Comparison of ENCODE assay signal across 24 mouse cellular contexts in genomic region chr13:92772500-92772899, GRCm38 (mm10). TPM values are rescaled to one million over a fixed set of nuclear protein-coding genes. Genes with fewer than 3 reads are reported as not detected.
DNase-seq lines count a peak whose midpoint lies in the region; ATAC-seq and TF ChIP-seq lines count a peak whose summit lies in the region.
"Had no signal": no experiment of that assay in that cellular context is flagged by ENCODE, and none has a peak within 500 bp of the region (broad histone marks: within the 10 kb centered on the region; RNA-seq: fewer than 3 reads in every experiment).

No protein-coding gene starts in this region.

- no peaks in the 10 kb centered on the region for H3K4me1 ChIP-seq in neural tube, embryonic 11.5 days (ENCODE audit: control insufficient read depth, insufficient read depth, low read length)
- no peaks in the 10 kb centered on the region for H3K4me1 ChIP-seq in neural tube, embryonic 14.5 days (ENCODE audit: control insufficient read depth, insufficient read depth, low read length)
- H3K4me1 ChIP-seq: embryonic facial prominence, embryonic 10.5 days; embryonic facial prominence, embryonic 12.5 days; forebrain, embryonic 13.5 days; forebrain, embryonic 15.5 days had no signal

- no peak for TF ChIP-seq CTCF in brain, embryonic 14.5 days (IDR thresholded peaks at IDR 0.05; ENCODE audit: borderline replicate concordance, extremely low read depth, insufficient read depth, insufficient read length)

- H3K9me3 ChIP-seq in neural tube, embryonic 11.5 days (ENCODE audit: control insufficient read depth, low read length): no peaks in the 10 kb centered on the region
- no peaks in the 10 kb centered on the region for H3K9me3 ChIP-seq in neural tube, embryonic 14.5 days (ENCODE audit: control insufficient read depth, low read length)
- H3K9me3 ChIP-seq: embryonic facial prominence, embryonic 10.5 days; embryonic facial prominence, embryonic 12.5 days; forebrain, embryonic 13.5 days; forebrain, embryonic 15.5 days; G1E had no signal

- H3K9ac ChIP-seq in neural tube, embryonic 11.5 days (ENCODE audit: low read length): no peak overlapping the region
- H3K9ac ChIP-seq in neural tube, embryonic 14.5 days (replicated peaks; ENCODE audit: low read depth, low read length): no peak overlapping the region
- H3K9ac ChIP-seq: embryonic facial prominence, embryonic 12.5 days; forebrain, embryonic 13.5 days; forebrain, embryonic 15.5 days had no signal

- H3K4me2 ChIP-seq in neural tube, embryonic 11.5 days (ENCODE audit: low read depth): no peak overlapping the region
- no peak overlapping the region for H3K4me2 ChIP-seq in neural tube, embryonic 14.5 days (ENCODE audit: low read depth, low read length)
- H3K4me2 ChIP-seq: embryonic facial prominence, embryonic 12.5 days; forebrain, embryonic 13.5 days; forebrain, embryonic 15.5 days had no signal

- no peaks in the 10 kb centered on the region for H3K27me3 ChIP-seq in neural tube, embryonic 11.5 days (ENCODE audit: control insufficient read depth, insufficient read depth, low read length)
- H3K27me3 ChIP-seq in neural tube, embryonic 14.5 days (ENCODE audit: control insufficient read depth, insufficient read depth, low read length): no peaks in the 10 kb centered on the region
- H3K27me3 ChIP-seq: CH12.LX; embryonic facial prominence, embryonic 12.5 days; forebrain, embryonic 13.5 days; forebrain, embryonic 15.5 days had no signal

- WGBS in neural tube, embryonic 11.5 days: 75% methylated on average over 8 of the region's 8 CpGs
- WGBS in neural tube, embryonic 14.5 days: 50% methylated on average over 8 of the region's 8 CpGs

- peak; percentile 52 for DNase-seq in heart, adult 11 months
- no peak for DNase-seq in heart, adult 9 months (ENCODE audit: low spot score in 2 of 2)
- no peak for DNase-seq in neural tube, embryonic 11.5 days (ENCODE audit: low spot score)
- no peak for DNase-seq in neural tube, embryonic 10.5 days (ENCODE audit: extremely low spot score, low spot score)
- DNase-seq in brain, embryonic 14.5 days (ENCODE audit: low read depth): peak; percentile 18
- no peak for DNase-seq in adrenal gland, adult 8-10 months
- DNase-seq: adrenal gland, postnatal 10 days; adrenal gland, postnatal 25 days; B cell, adult 2 months; cerebellum, adult 11-12 months; cerebellum, adult 2 months; cerebellum, adult 9-10 months; cerebellum, postnatal 10 days; cerebellum, postnatal 25 days had no signal

- H3K36me3 ChIP-seq in neural tube, embryonic 11.5 days (ENCODE audit: control insufficient read depth, insufficient read depth, low read length): no peaks in the 10 kb centered on the region
- no peaks in the 10 kb centered on the region for H3K36me3 ChIP-seq in neural tube, embryonic 14.5 days (ENCODE audit: control insufficient read depth, insufficient read depth, low read length)
- H3K36me3 ChIP-seq: embryonic facial prominence, embryonic 10.5 days; embryonic facial prominence, embryonic 12.5 days; forebrain, embryonic 15.5 days; G1E had no signal

- ATAC-seq in neural tube, embryonic 11.5 days (ENCODE audit: insufficient read depth, low FRiP score, low TSS enrichment): peak; percentile 68
- ATAC-seq in neural tube, embryonic 14.5 days (ENCODE audit: low read depth): peak; percentile 62; the same call in 1 of the 2 replicates
- ATAC-seq: activated CD4-positive, CD25-positive, alpha-beta regulatory T cell, adult 4 months; CD4-positive, CD25-positive, alpha-beta regulatory T cell, adult 4 months; forebrain, embryonic 13.5 days; forebrain, embryonic 15.5 days; Patski had no signal

- TF ChIP-seq POLR2A in brain, embryonic 14.5 days (IDR thresholded peaks at IDR 0.05; ENCODE audit: borderline replicate concordance, extremely low read depth, insufficient read depth, insufficient read length, poor library complexity, severe bottlenecking): no peak

- H3K4me3 ChIP-seq in neural tube, embryonic 11.5 days (ENCODE audit: low read depth, low read length): no peak overlapping the region
- H3K4me3 ChIP-seq in neural tube, embryonic 14.5 days (ENCODE audit: low read depth, low read length): no peak overlapping the region
- H3K4me3 ChIP-seq: embryonic facial prominence, embryonic 10.5 days; embryonic facial prominence, embryonic 12.5 days; forebrain, embryonic 13.5 days; forebrain, embryonic 15.5 days had no signal

- no peak overlapping the region for H3K27ac ChIP-seq in neural tube, embryonic 11.5 days (ENCODE audit: low read depth, low read length)
- H3K27ac ChIP-seq in neural tube, embryonic 14.5 days (ENCODE audit: low read depth, low read length): no peak overlapping the region
- H3K27ac ChIP-seq: embryonic facial prominence, embryonic 10.5 days; embryonic facial prominence, embryonic 12.5 days; forebrain, embryonic 13.5 days; forebrain, embryonic 15.5 days had no signal

RNA-seq across cellular contexts. Expression of gene Thbs4, which starts 22.1 kb away (rescaled TPM):
- polyA plus RNA-seq in neural tube, embryonic 11.5 days (2014; fragmentation: Nextera tagmentation; extraction: Ambion mirVana): 1.2 TPM in 2 replicates
- 1.3 and 2.2 TPM in 2 replicates for polyA plus RNA-seq in brain, embryonic 14.5 days (2012; rRNA removed)
- polyA plus RNA-seq in neural tube, embryonic 14.5 days (2014; fragmentation: Nextera tagmentation; extraction: Ambion mirVana): 1.4 and 2.3 TPM in 2 replicates
- 1 to 10 TPM; 2.5 to 4.6 (median 3.3) TPM for total RNA-seq in adrenal gland, adult 8-10 months (2022)
- total RNA-seq: CH12.LX, G1E had no signal
- polyA plus RNA-seq: activated CD4-positive, CD25-positive, alpha-beta regulatory T cell, adult 4 months; CD4-positive, CD25-positive, alpha-beta regulatory T cell, adult 4 months; G1E; Patski had no signal

Comparison
In these comparisons a context has a peak if more than half of its experiments do, and no peak if none do; other contexts are left out.
1. DNase-seq: peak in heart, adult 11 months (single experiment) and brain, embryonic 14.5 days (single experiment); none in heart, adult 9 months (0 of 2), neural tube, embryonic 11.5 days (single experiment), neural tube, embryonic 10.5 days (single experiment) and adrenal gland, adult 8-10 months (single experiment).